Mouse (Mus musculus): ENCODE data around the gene Fcer2a.

DNA sequence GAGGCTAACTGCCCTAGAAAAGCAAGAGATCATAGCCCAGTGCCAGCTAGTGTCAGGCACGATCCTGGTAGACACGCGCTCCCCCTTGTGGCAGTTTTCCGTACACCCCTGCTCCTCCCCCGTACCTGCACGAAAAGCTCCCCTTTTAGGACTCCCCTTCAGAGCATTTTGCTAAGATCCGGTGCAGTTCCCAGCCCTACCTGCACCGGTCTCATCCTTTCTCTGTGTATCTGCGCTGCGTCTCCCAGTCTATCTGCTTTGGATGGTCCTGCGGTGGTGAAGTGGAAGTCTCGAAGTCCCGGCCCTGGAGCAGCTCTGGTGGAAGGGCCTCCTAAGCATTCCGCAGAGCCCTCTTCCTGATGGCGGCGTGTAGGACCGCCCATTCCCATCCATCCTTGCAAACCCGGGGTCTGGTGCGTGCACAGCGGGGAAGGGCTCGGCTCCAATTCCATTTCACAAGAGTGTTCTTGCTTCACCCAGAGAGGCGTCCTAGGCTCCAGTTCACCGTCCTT is 21.9 kb downstream of the Fcer2a start, which contains the start of gene Fcor:
- TF ChIP-seq EP300 (IDR thresholded peaks at IDR 0.05; ENCODE audit: low read depth) = no peak
- peak; percentile 95 for TF ChIP-seq CTCF (IDR thresholded peaks at IDR 0.05; ENCODE audit: low read depth)

Data from liver, embryonic 14.5 days (tissue).